Mouse (Mus musculus) kidney, adult 2 months (tissue): ENCODE results near the gene Srarp.

Source experiments
- CTCF ChIP-seq: fragments of 200-500 bp; conservative IDR thresholded peaks from 2 replicates; pipeline ENCODE4 v1.5.1; 2011; ENCODE audit warnings: low read depth, mild to moderate bottlenecking, control low read depth, low read length, moderate library complexity, mixed read lengths; ENCODE audit not compliant: insufficient read depth, insufficient read length
- POLR2A ChIP-seq: fragments of 200-500 bp; IDR thresholded peaks from one replicate; pipeline ENCODE4 v1.6.1; 2011; ENCODE audit warnings: low read depth, low read length, control low read depth

- TF ChIP-seq CTCF, result no peak
- TF ChIP-seq POLR2A, result no peak
These were observed 33.4 kb upstream of the Srarp start for GRCm38 (mm10) chr4:141469343-141469742.
